Mouse (Mus musculus): ENCODE measurements at regions not wholly inside any gene's neighbourhood (a gene's known extent, or its start where the extent isn't known, plus 50 kb on each side); places are given as distances from the start of the nearest gene placed in this dataset.

GRCm38 (mm10) chr12:14235351-14235750 is 83.5 kb upstream of the Fam84a start:
- TF ChIP-seq CTCF (IDR thresholded peaks at IDR 0.05; ENCODE audit: insufficient read depth, low read length): no peak
- TF ChIP-seq POLR2A (IDR thresholded peaks at IDR 0.05; ENCODE audit: borderline replicate concordance, extremely low read depth, low read depth, low read length): no peak
